Mouse (Mus musculus) ES-E14 (cell line): ENCODE data around the gene F11r. TPM values are rescaled to one million over a fixed set of nuclear protein-coding genes. Genes with fewer than 3 reads are reported as not detected.

ENCODE experiments used
- DNase-seq: peaks from one replicate; pipeline ENCODE4 v3.0.0-alpha.2; 2013; ENCODE audit warnings: low read depth, low spot score
- H3K27ac ChIP-seq: 2 replicates; pipeline ENCODE4 v1.5.1; 2012; ENCODE audit warnings: low read depth, mild to moderate bottlenecking, low read length, moderate library complexity, mixed read lengths; ENCODE audit not compliant: poor library complexity, insufficient read depth, severe bottlenecking
- H3K36me3 ChIP-seq: 2 replicates; pipeline ENCODE4 v1.6.1; 2012; ENCODE audit warnings: mild to moderate bottlenecking, low read length, moderate library complexity, mixed read lengths; ENCODE audit not compliant: control insufficient read depth, poor library complexity, insufficient read depth, severe bottlenecking
- H3K4me1 ChIP-seq, 2 experiments: fragments of 150-350 bp in 1 of 2; sonication (generic) in 1 of 2; 2 replicates each; pipeline ENCODE4 v1.6.1; 2012; ENCODE audit warnings: low read length in 2 of 2, mild to moderate bottlenecking in 1 of 2, mixed read lengths in 1 of 2; ENCODE audit not compliant: control insufficient read depth in 2 of 2, insufficient read depth in 2 of 2, poor library complexity in 1 of 2
- H3K4me3 ChIP-seq, 2 experiments: fragments of 150-350 bp in 1 of 2; sonication (generic) in 1 of 2; 2 replicates each; pipeline ENCODE4 v1.5.1; 2012; ENCODE audit warnings: low read length in 2 of 2, low read depth in 1 of 2, mild to moderate bottlenecking in 1 of 2, mixed read lengths in 1 of 2; ENCODE audit not compliant: insufficient read depth in 1 of 2, poor library complexity in 1 of 2, severe bottlenecking in 1 of 2
- H3K9ac ChIP-seq: 2 replicates; pipeline ENCODE4 v1.6.1; 2012; ENCODE audit warnings: low read depth, mild to moderate bottlenecking, low read length, mixed read lengths; ENCODE audit not compliant: poor library complexity, insufficient read depth, severe bottlenecking
- H3K9me3 ChIP-seq: fragments of 150-350 bp; sonication (generic); 2 replicates; pipeline ENCODE4 v1.6.1; 2012; ENCODE audit warnings: low read depth, mild to moderate bottlenecking, low read length; ENCODE audit not compliant: control insufficient read depth, insufficient read depth
- CHD2 ChIP-seq: IDR thresholded peaks from 2 replicates; pipeline ENCODE4 v1.6.1; 2014; ENCODE audit warnings: mild to moderate bottlenecking, low read depth, low read length, inconsistent platforms
- HCFC1 ChIP-seq: IDR thresholded peaks from 2 replicates; pipeline ENCODE4 v1.6.1; 2012; ENCODE audit warnings: low read length, inconsistent platforms, borderline replicate concordance; ENCODE audit not compliant: insufficient read depth
- MAFK ChIP-seq: IDR thresholded peaks from 2 replicates; pipeline ENCODE4 v1.6.1; 2014; ENCODE audit warnings: mild to moderate bottlenecking, low read depth, low read length, inconsistent platforms; ENCODE audit not compliant: insufficient read depth
- ZC3H11A ChIP-seq: IDR thresholded peaks from 2 replicates; pipeline ENCODE4 v1.6.1; 2012; ENCODE audit warnings: low read depth, mild to moderate bottlenecking, inconsistent platforms, low read length, borderline replicate concordance
- ZNF384 ChIP-seq: IDR thresholded peaks from 2 replicates; pipeline ENCODE4 v1.6.1; 2012; ENCODE audit warnings: low read depth, low read length, inconsistent platforms
- in situ Hi-C, 2 experiments: fragments of 600-800 bp; cut with MboI; formaldehyde crosslinking; loops; one replicate each; pipeline ENCODE4 v1.15.1; 2025; ENCODE audit warnings: low sequenced_read_pairs in 2 of 2, inconsistent platforms in 1 of 2; ENCODE audit not compliant: unreplicated experiment in 2 of 2
- total RNA-seq: library from RNA; depleted of rRNA; stranded (reverse); fragments of 300-350 nt; gene quantifications from 2 replicates; pipeline ENCODE4 v1.2.3, GENCODE M21; 2012; rRNA removed

F11r gene
- total RNA-seq = 74.9 and 132 TPM in 2 replicates

DNA sequence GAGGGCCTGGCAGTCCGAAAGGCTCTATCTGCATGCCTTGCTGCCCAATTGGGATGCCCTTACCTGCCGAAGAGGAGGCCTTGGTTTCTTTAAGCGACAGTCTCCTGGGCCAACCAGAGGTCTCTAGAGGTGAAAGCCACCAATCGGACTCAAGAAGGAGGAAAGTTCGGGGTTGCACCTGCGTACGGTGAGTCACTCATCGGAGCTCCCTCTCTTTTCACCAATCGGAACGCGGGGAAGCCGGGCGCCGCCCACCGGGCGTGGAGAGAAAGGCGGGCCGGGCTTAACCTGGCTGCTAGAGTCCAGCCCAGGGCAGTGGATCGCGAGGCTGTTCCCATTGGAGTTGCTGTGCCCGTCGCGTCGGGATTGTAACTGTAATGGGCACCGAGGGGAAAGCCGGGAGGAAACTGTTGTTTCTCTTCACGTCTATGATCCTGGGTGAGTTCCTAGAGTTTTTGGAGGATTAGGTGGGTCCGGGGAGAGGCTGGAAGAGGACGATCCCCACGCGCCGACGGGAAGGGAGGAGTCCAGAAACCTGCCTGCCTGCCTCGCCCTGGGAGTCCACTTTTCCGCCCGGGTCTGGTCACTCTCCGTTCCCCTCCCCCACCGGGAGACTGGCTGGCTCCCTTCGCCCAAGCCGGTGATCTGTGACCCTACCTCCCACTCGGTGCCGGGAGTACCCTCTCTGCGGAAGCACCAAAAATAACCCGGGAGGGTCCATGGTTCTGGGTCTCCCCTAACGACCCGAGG, at the start of gene F11r:
Gene F11r, plus strand, starts transcription at position 272 of the 750 bp plus-strand sequence.
- TF ChIP-seq ZC3H11A (no peak), CHD2 (peak; percentile 91), HCFC1 (0 out of 2 replicates have a peak, but pooled peaks have one; percentile 30)
- H3K9me3 ChIP-seq = no peaks in the 10 kb centered on the region
- peak; percentile 92 for DNase-seq
- peaks cover 7 to 15% of the 10 kb centered on the region in 2 experiments; a peak in 3 of 4 replicates for H3K4me1 ChIP-seq
- H3K9ac ChIP-seq = peak within 1 kb of the TSS; percentile 73
- peak within 1 kb of the TSS; percentile 9; the same call in 1 of the 2 replicates for H3K27ac ChIP-seq
- H3K4me3 ChIP-seq = peak within 1 kb of the TSS; percentile 77 to 96
- in situ Hi-C loops = no loop called here
- H3K36me3 ChIP-seq = no peaks in the 10 kb centered on the region

DNA sequence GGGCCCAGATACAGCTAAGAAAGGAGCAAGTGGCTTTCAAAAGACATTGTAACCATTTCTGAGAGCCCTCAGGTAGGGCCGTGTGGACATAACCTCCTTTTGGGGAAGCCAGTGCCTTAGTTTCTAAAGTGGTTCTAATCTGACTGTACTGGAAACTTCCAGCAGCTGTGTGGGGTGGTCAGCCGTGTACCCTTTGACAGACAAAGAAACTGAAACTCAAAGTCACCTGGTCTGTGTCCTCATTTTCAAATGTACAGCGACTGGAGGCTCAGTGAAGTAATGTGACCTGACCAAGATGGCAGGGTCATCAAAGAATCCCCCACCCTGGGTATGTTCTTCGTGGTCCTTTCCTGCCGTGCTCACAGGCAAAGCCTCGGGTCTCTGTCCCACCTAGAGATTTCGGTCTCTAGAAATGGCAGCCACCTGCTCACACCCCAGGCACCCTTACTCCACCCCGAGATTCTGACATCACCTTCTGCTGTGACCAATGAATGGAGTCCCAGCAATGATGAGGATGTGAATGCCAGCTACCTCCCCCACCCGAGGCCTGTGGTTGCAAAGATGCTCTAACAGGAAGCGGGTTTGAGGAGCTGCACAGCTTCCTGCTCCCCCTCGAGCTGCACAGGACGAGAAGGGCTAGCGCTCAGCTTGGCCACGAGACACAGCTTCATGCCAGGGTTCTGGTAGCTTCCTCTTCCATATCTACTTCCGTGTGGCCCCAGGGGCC, 48.8 kb upstream of the F11r start, which contains the start of gene Arhgap30:
Gene Arhgap30, plus strand, starts transcription at position 579 of the 727 bp plus-strand sequence.
- in situ Hi-C loops = no loop called here
- Histone ChIP-seq H3K9me3 (no peaks in the 10 kb centered on the region), H3K4me1 (peaks cover 5 to 36% of the 10 kb centered on the region in 2 experiments; a peak in 3 of 4 replicates), H3K9ac (no peak within 1 kb of the TSS), H3K27ac (0 out of 2 replicates have a peak within 1 kb of the TSS, but pooled peaks have one; percentile 8), H3K4me3 (peak within 1 kb of the TSS; percentile 27 to 48), H3K36me3 (no peaks in the 10 kb centered on the region)
- no peak for DNase-seq
- TF ChIP-seq HCFC1 = no peak
- TF ChIP-seq CHD2 = no peak
- no peak for TF ChIP-seq MAFK
- no peak for TF ChIP-seq ZC3H11A
- TF ChIP-seq ZNF384 = no peak

DNA sequence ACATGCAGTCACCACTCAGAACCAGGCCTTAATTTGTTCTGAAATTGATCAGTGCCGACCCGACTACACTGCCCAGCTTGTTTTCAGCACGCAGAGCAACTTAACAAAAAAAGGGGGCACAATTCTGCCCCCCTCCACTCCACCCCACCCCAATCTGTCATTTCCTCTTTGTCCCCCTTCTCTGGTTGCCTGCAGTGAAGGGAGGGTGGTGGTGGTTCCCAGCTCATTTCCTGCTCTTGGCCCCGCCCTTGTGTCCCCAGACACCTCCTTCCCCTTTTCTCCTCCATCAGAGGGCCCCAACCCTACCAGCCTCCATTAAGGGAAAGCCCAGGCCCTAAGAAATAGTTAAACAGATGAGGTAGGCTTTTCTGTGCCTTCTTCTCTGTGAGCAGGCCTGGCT, 47.2 kb upstream of the F11r start:
- TF ChIP-seq ZC3H11A = no peak
- TF ChIP-seq ZNF384 = no peak
- no peak overlapping the region for H3K9ac ChIP-seq
- H3K36me3 ChIP-seq = no peaks in the 10 kb centered on the region
- peaks cover 5 to 31% of the 10 kb centered on the region in 2 experiments; a peak in 3 of 4 replicates for H3K4me1 ChIP-seq
- in situ Hi-C loops = no loop called here
- H3K27ac ChIP-seq = 0 out of 2 replicates have a peak overlapping the region, but pooled peaks have one; percentile 8
- DNase-seq = no peak
- H3K4me3 ChIP-seq = peak overlapping the region; percentile 27 to 32; a peak in 2 of 4 replicates
- no peaks in the 10 kb centered on the region for H3K9me3 ChIP-seq

DNA sequence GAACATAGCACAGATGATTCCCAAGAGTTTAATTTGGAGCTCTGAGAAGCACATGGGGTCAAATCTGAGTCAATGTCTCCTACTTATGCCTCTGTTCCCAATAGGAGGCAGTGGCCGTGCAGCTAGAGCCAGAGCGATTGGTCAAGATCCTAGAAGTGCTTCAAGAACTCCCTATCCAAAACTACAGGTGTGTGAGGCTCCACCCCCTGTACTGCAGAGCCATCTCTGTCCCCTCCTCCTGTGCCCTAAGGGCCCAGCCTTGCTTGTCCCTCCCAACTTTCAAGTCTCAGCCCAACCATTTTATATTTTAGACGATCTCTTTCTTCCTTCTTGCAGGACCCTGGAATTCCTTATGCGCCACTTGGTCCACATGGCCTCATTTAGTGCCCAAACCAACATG, 35.5 kb upstream of the F11r start:
- Histone ChIP-seq H3K27ac (no peak overlapping the region; the same call in 1 of the 2 replicates), H3K9me3 (no peaks in the 10 kb centered on the region), H3K4me3 (peak overlapping the region; percentile 3 to 6; a peak in 1 of 4 replicates), H3K9ac (no peak overlapping the region), H3K36me3 (no peaks in the 10 kb centered on the region; the same call in 1 of the 2 replicates), H3K4me1 (peaks cover 3 to 10% of the 10 kb centered on the region in 2 experiments; a peak in 1 of 4 replicates)
- no peak for DNase-seq
- TF ChIP-seq MAFK (no peak), HCFC1 (no peak), ZC3H11A (no peak), CHD2 (no peak), ZNF384 (no peak)
- in situ Hi-C loops = no loop called here
